Mouse (Mus musculus) mature B cell (primary cell): ENCODE data around the gene Slit3.

Experiments used
- in situ Hi-C: fragments of 300-500 bp; cut with MboI; formaldehyde crosslinking; loops from 2 replicates; pipeline ENCODE4 v1.14.3; 2019

Gene Slit3

GRCm38 (mm10) chr11:35194826-35195225 lies 73.8 kb downstream of the Slit3 start:
- in situ Hi-C loops: no loop called here

GRCm38 (mm10) chr11:35196777-35197176 lies 75.8 kb downstream of the Slit3 start:
- in situ Hi-C loops: no loop called here

DNA sequence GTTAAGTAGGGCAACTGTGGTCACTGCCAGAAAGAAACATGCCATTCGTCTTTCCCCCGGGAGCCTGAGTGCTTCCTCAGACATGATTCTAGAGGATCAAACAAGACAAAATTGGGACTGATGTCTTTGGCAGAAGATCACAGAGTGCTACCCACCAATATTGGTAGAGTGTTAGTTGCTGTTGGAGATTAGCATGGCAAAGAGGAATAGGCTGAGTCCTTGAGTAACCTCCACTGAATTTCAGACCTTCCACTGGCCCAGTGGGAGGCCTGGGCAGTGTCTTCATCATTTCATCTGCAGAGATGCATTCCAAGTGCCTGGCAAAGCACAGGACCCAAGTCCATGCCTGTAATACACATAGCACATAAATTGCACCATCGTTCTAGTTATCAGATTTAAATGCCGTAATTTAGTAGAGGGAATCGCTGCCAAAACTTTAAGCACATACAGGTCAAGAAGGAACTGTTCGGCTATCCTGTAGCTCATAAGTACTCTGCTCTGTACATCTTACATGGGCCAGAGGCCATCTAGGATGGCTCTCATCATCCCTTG lies 77.6 kb downstream of the Slit3 start:
- in situ Hi-C loops: no loop called here

DNA sequence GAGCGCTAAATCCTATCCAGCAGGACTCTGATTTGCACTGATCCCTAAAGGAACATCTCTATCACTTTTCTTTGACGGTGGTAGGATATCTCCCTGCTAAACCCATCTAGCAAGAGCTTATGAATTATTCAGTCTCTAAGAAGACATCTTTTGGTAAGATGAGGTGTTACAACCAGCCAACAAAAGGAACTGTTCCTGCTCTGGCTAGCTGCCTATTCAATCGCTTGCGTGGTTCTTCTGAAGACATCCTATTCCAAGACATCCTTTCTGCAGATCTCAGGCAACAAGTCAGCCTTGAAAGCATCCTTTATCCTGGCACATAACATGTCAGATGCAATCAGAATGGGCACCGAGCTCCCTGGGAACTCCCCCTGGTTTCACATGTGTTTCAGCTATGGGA lies 81.3 kb downstream of the Slit3 start:
- in situ Hi-C loops: no loop called here

DNA sequence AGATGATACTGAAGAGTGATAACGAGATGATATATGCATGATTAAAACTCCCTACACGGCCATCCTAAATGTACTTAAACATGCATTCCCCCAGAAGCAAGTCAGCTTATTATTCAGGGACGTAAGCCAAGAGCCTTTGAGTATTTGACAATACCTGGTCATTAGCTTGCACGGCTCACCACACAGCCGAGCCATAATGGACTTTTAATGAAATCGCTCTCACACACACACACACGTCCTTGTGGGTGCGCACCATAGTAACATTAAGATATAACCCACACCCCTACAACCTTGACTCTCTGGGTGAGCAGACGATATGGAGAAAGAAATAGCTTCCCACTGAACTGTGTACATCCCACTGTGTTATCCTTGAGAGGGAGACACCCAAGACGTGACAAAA lies 82.6 kb downstream of the Slit3 start:
- in situ Hi-C loops: no loop called here

DNA sequence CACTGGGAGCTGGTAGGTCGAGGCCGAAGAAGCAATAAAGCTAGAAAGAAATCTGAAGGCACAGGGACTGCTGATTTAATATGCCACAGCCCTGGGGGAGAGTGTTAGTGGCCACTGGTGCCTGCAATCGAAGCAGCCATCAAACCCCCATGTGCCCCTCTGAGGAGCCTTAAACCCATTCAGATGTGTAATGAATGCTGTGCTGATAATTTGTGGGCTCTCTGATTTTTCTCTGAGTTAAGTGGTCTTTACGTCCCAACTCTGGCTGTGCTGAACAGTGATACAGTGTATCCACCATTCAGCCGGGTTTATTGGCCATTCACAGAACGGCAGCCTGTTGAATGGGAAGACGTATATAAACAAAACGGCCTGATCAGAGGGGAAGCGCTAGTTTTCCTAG lies 83.1 kb downstream of the Slit3 start:
- in situ Hi-C loops: no loop called here

DNA sequence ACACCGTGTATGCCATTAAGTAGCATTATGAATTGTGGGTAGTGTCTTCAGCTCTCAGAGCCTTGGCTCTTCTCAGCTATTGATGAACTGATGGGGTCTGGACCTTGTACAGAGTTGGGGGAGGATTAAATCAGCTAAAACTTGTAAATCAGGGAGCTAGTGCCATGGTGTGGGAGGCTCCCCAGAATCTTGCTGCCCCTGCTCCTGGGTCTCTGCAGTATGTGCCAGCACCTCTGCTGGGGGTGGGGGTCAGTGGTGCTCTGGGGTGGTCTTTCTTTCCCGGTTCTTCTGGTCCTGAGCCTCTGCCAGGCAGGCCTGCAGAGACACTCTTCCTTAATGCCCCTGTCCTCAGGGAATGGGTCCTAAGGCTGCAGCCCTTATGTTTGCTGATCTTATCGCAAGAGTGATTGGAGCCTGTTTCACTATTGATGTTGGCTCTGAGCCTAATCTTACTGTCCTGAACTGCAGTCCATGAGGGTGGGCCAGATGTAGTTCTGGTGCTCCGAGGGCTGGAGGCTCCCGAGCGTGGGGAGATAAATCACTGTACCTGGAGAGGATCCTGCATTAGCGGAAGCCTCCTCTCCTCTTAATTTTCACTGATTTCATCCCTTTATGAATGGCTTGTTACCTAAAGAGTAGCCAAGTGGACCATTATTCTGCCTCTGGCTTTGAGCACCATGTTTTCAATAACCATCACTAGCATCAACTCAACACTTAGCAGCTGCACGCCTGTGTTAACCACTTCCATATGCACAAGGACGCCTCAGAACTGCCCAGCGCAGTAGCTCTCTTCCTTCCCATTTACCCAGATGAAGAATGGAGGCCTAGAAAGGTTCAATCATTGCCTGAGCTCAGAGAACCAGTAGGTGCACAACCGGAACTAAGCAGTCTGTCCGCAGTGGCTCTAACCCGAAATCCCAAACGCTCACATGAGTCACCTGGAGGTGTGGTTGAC lies 90.0 kb downstream of the Slit3 start:
- in situ Hi-C loops: no loop called here

DNA sequence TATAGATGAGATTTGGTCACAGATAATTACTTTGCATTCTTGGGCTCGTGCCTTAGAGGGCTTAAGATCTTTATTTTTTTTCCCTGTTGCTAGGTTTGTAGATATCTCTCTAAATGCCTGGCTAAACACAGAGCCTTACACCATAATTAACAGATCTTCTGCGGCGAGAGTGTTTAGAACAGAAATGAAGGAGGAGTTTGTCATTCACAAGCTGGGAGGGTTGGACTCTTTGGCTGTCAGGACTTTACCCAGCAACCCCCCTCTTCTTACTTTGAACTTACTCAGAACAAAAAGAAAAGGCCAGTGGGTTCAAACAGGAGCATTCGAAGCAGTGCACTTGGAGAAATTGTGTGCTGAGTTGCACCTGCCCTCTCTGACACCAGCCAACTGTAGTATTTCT lies 103.0 kb downstream of the Slit3 start:
- in situ Hi-C loops: no loop called here

DNA sequence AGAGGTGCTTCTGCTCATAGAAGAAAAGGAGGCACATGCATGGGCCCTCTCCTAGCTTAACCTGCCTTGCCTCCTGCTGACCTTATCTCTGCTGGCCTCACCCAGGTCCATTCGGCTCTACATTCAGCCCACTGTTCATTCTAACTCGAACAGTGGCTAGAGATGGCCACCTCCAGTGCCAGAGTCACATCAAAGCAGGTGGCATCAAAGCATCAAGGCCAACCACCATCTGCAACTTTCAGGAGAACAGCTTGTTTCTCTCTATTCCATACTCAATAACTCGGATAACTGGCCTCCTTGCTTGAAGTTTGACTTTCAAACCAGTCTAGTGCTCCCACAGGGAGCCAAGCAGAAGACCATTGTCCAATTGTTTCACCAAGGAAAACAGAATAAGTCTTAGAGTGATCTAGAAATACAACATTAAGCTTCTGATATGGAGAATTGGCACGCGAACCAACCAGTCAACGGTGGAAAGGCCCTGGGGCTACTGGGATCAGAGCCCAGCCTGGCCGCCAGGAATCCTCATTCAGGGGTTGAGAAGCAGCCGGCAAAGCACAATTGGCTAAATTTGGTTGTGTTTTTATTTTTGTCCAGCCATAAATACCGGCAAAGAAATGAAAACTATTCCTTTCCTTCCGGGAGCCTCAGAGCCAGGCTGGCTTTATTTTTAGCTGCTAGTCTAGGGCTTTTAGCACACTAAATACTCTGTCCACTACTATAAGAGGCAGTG lies 110.5 kb downstream of the Slit3 start:
- in situ Hi-C loops: no loop called here

DNA sequence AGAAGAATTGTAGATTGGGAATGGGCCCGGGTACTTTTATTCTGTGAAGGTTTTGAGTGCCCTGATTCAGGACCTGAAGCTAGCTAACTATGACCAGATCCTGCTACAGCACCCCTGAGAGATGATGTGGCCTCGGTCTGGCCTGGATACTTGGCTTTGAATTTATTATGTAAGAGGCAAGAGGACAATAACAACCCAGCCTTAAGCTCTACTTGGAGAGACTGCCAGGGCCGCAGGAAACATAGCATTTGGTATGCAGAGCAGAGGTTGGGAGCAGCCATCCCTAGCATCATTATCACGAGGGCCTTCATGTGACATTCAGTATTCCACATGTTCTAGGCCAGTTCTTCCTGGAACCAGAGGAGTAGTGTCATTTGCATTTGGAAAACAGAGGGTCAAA lies 111.3 kb downstream of the Slit3 start:
- in situ Hi-C loops: no loop called here

GRCm38 (mm10) chr11:35241379-35241778 lies 120.4 kb downstream of the Slit3 start:
- in situ Hi-C loops: no loop called here

DNA sequence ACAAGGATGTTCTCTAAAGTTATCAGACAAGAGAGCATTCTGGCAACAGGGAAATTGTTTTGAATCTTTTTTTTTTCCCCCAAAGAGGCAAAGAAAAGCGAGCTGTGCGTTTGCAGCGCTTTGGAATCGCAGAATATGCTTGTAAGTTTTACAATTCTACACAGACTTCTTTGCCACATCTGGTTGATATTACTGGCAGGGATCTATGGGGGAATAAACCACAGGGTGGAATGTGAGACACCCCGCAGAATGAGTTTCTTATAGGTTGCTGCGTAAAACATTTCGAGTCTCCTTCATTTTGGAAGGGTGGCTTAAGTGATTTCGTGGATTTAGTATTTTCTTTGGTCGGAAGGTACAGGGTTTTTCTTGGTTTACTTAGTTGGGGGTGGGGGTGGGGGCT lies 122.6 kb downstream of the Slit3 start:
- in situ Hi-C loops: no loop called here

DNA sequence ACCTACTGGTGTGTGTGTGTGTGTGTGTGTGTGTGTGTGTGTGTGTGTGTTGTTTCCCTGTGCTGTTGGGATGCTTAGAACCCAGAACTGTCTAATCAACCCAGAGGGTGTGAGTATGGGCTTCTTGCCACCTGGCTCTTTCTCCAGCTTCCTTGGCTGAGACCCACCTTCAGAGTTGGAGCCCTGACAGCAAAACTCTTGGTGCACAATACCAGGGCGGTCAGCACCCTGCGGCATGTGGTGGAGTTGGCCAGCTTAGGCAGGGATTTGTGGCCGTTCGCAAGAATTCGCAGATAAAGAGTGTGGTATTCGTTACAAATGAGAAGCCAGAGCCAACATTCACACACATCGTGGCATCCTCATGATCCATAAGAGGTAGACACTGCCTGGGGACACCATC lies 123.5 kb downstream of the Slit3 start:
- in situ Hi-C loops: no loop called here

- in situ Hi-C loops: no loop called here
Observed at GRCm38 (mm10) chr11:35246623-35247022, 125.6 kb downstream of the Slit3 start.

- in situ Hi-C loops: no loop called here
Observed at GRCm38 (mm10) chr11:35248088-35248487, 127.1 kb downstream of the Slit3 start.

DNA sequence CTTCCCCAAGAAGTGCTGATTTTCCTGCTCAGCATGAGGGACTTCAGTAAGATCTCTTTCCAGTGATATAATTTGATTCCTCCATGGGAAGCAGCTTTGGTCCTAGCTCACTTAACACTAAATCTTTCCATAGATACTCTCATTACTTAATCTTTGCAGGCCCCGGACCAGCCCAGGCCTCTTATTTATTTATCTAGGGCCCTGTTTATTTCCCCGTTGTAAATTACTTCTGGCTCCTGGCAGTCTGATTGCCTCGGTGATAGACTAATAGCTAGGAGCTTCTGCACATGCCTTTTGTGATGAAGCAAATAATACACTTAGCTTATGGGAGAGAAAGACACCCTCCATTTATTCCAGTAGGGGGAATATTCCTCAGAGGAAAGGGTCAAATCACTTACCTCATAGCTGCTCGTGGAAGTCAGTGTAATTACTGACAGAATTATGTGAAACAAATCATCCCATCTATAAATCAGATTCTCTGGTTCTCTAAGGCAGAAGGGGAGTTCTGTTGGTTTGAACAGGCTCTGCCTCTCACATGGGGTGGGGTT lies 129.9 kb downstream of the Slit3 start:
- in situ Hi-C loops: no loop called here

- in situ Hi-C loops: no loop called here
Observed at GRCm38 (mm10) chr11:35251910-35252309, 130.9 kb downstream of the Slit3 start.

DNA sequence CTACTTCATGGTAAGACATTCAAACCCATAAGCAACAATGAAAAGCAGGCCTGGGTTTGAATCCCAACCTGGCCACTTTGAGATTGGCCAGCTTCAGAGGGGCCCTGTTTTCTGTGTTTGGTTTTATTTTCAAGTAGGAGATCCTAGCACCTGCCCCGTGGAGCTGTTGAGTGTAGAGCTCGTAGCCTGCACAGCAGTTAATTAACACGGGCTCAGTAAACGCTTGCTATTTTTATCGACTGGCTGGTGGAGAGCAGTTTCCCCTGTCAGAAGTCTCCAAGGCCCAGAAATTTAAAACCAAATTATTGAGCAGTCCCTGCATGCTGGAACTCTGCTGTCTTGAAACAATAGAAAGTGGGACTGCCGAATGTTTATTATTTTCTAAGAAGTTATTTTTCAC lies 136.3 kb downstream of the Slit3 start:
- in situ Hi-C loops: no loop called here

- in situ Hi-C loops: no loop called here
Observed at GRCm38 (mm10) chr11:35261562-35262087, 140.6 kb downstream of the Slit3 start.

- in situ Hi-C loops: no loop called here
Observed at GRCm38 (mm10) chr11:35262289-35262941, 141.4 kb downstream of the Slit3 start.

GRCm38 (mm10) chr11:35264749-35265148 lies 143.7 kb downstream of the Slit3 start:
- in situ Hi-C loops: no loop called here

DNA sequence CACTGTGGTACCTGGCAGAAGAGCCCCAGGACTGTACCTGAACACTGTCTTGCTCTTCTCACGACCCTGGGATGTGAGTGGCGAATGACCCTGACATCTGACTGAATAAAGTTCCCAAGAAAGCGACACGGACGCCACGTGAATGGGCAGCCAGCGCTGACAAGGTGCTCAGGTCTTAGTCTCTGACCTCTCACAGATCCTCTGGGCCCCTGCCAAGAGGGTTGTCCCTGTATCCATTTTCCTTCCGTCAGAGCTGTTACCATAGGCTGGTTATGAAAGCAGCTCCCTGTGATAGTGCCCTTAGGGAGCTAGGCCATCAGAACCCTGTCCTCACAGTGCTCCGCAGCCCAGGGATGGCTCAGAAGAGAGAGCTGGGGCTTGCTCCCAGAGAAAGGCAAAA lies 149.4 kb downstream of the Slit3 start:
- in situ Hi-C loops: no loop called here
